Mouse (Mus musculus): ENCODE results near the gene Polr3e. TPM values are rescaled to one million over a fixed set of nuclear protein-coding genes. Genes with fewer than 3 reads are reported as not detected.

Gene Polr3e
- total and polyA plus RNA-seq, 3 experiments: 39.1 to 50.1 TPM; not detected in 1

DNA sequence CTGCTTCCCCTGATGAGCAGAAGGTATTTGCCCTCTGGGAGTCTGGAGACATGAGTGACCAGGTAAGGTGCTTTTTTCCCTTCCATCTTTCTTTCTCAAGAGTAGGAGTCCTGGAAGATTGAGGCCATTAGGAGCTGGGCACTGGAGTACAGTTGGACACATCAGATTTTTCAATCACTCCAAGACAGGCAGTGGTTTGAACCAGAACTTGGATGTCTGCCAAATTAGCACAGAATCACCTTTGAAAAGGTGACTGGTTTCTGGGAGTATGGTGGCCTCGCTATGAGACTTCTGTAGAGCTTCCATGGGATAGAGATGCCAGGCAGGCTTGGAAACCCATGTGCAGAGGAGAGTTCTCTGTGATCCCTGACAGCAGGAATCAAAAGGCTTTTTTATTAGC, 25.0 kb downstream of the Polr3e start:
- H3K36me3 ChIP-seq (ENCODE audit: control insufficient read depth in 1 of 2, insufficient read depth in 2 of 2, low read length in 2 of 2): peaks cover 0 to 16% of the 10 kb centered on the region in 2 experiments; a peak in 2 of 4 replicates
- TF ChIP-seq MEF2A (IDR thresholded peaks at IDR 0.05; ENCODE audit: extremely low read depth, insufficient replicate concordance, low read depth, low read length, poor library complexity, severe bottlenecking): no peak
- TF ChIP-seq TAL1 (IDR thresholded peaks at IDR 0.05; ENCODE audit: low read length): no peak
- TF ChIP-seq CHD2 (IDR thresholded peaks at IDR 0.05; ENCODE audit: low read length): no peak
- TF ChIP-seq KAT2A (conservative IDR thresholded peaks at IDR 0.05; ENCODE audit: low read depth, low read length): no peak
- no peak for TF ChIP-seq MYB (IDR thresholded peaks at IDR 0.05; ENCODE audit: low read depth, low read length)
- no peak for TF ChIP-seq JUND (IDR thresholded peaks at IDR 0.05; ENCODE audit: low read depth, low read length)
- TF ChIP-seq CHD1 (IDR thresholded peaks at IDR 0.05; ENCODE audit: low read depth, low read length): no peak
- no peak for TF ChIP-seq ETS1 (IDR thresholded peaks at IDR 0.05; ENCODE audit: low read depth, low read length)
- no peak for TF ChIP-seq ZC3H11A (IDR thresholded peaks at IDR 0.05; ENCODE audit: low read depth, low read length)
- TF ChIP-seq TCF12 (IDR thresholded peaks at IDR 0.05; ENCODE audit: low read depth, low read length): no peak
- TF ChIP-seq BHLHE40 (IDR thresholded peaks at IDR 0.05; ENCODE audit: borderline replicate concordance, low read depth, low read length): no peak
- no peak for TF ChIP-seq MYC (IDR thresholded peaks at IDR 0.05; ENCODE audit: low read depth, low read length)
- TF ChIP-seq POLR2AphosphoS2 (IDR thresholded peaks at IDR 0.05; ENCODE audit: low read length): no peak
- TF ChIP-seq HCFC1 (IDR thresholded peaks at IDR 0.05; ENCODE audit: low read depth, low read length): no peak
- no peak for TF ChIP-seq E2F4 (IDR thresholded peaks at IDR 0.05; ENCODE audit: borderline replicate concordance, low read depth, low read length)
- H3K27ac ChIP-seq (ENCODE audit: control insufficient read depth, low read depth, low read length): no peak overlapping the region
- H3K4me3 ChIP-seq (ENCODE audit: control insufficient read depth in 1 of 2, insufficient read depth in 1 of 2, low read depth in 2 of 2, low read length in 2 of 2): no peak overlapping the region
- DNase-seq (ENCODE audit: low read depth, low spot score): no peak
- no peak overlapping the region for H3K9ac ChIP-seq (ENCODE audit: control insufficient read depth, low read depth, low read length, poor library complexity, severe bottlenecking)
- H3K9me3 ChIP-seq (replicated peaks; ENCODE audit: insufficient read depth, low read length): no peaks in the 10 kb centered on the region
- no peaks in the 10 kb centered on the region for H3K4me1 ChIP-seq (ENCODE audit: control insufficient read depth in 1 of 2, insufficient read depth in 2 of 2, low read length in 2 of 2)
- H3K27me3 ChIP-seq (ENCODE audit: control insufficient read depth in 1 of 2, insufficient read depth in 2 of 2, low read length in 2 of 2): no peaks in the 10 kb centered on the region
- no peaks in the 10 kb centered on the region for H3K79me2 ChIP-seq (ENCODE audit: control insufficient read depth, insufficient read depth, low read length, poor library complexity)

DNA sequence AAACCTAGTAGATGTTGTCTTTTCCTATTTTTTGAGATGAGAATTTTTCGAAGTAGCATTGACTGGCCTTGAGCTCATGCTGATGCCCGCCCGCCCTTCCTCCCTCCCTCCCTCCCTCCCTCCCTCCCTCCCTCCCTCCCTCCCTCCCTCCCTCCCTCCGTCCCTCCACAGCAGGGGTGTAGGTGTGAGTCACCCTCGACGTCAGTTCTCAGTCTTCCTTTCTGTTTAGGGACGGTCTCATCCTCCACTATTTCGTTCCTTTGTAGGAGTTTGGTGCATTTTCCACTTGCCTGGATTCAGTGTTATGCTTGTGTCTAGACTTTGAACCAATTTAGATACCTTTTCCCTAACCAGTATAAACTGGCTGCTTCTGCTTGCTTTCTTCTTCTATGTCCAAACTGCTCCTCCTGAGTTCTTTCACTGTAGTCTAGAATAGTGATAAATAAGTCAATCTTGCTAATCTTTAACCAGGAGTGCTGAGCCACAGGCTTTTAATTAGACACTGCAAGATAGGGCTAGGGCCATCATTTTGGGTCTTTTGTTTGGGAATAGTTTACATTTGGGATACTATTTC, 26.5 kb downstream of the Polr3e start:
- Histone ChIP-seq H3K9ac (ENCODE audit: control insufficient read depth, low read depth, low read length, poor library complexity, severe bottlenecking) (no peak overlapping the region), H3K27ac (ENCODE audit: control insufficient read depth, low read depth, low read length) (no peak overlapping the region), H3K9me3 (replicated peaks; ENCODE audit: insufficient read depth, low read length) (no peaks in the 10 kb centered on the region), H3K4me1 (ENCODE audit: control insufficient read depth in 1 of 2, insufficient read depth in 2 of 2, low read length in 2 of 2) (no peaks in the 10 kb centered on the region), H3K27me3 (ENCODE audit: control insufficient read depth in 1 of 2, insufficient read depth in 2 of 2, low read length in 2 of 2) (no peaks in the 10 kb centered on the region), H3K4me3 (ENCODE audit: control insufficient read depth in 1 of 2, insufficient read depth in 1 of 2, low read depth in 2 of 2, low read length in 2 of 2) (no peak overlapping the region), H3K36me3 (ENCODE audit: control insufficient read depth in 1 of 2, insufficient read depth in 2 of 2, low read length in 2 of 2) (peaks cover 0 to 13% of the 10 kb centered on the region in 2 experiments; a peak in 2 of 4 replicates), H3K79me2 (ENCODE audit: control insufficient read depth, insufficient read depth, low read length, poor library complexity) (no peaks in the 10 kb centered on the region)
- no peak for DNase-seq (ENCODE audit: low read depth, low spot score)
- TF ChIP-seq TCF12 (IDR thresholded peaks at IDR 0.05; ENCODE audit: low read depth, low read length): no peak
- no peak for TF ChIP-seq ZC3H11A (IDR thresholded peaks at IDR 0.05; ENCODE audit: low read depth, low read length)
- TF ChIP-seq NRF1 (IDR thresholded peaks at IDR 0.05; ENCODE audit: insufficient read depth, low read depth, low read length, poor library complexity, severe bottlenecking): no peak
- no peak for TF ChIP-seq EP300 (IDR thresholded peaks at IDR 0.05; ENCODE audit: low read depth in 1 of 2, low read length in 2 of 2)
- TF ChIP-seq MYC (IDR thresholded peaks at IDR 0.05; ENCODE audit: low read depth, low read length): no peak
- no peak for TF ChIP-seq CHD1 (IDR thresholded peaks at IDR 0.05; ENCODE audit: low read depth, low read length)
- TF ChIP-seq ZKSCAN1 (IDR thresholded peaks at IDR 0.05; ENCODE audit: low read depth, low read length): no peak
- no peak for TF ChIP-seq GABPA (IDR thresholded peaks at IDR 0.05; ENCODE audit: low read depth, low read length)
- TF ChIP-seq POLR2AphosphoS2 (IDR thresholded peaks at IDR 0.05; ENCODE audit: low read length): no peak
- TF ChIP-seq MAX (IDR thresholded peaks at IDR 0.05; ENCODE audit: low read length): no peak
- TF ChIP-seq TBP (IDR thresholded peaks at IDR 0.05; ENCODE audit: low read depth, low read length): no peak
- no peak for TF ChIP-seq RCOR1 (IDR thresholded peaks at IDR 0.05; ENCODE audit: low read depth, low read length)
- no peak for TF ChIP-seq ZNF384 (IDR thresholded peaks at IDR 0.05; ENCODE audit: low read depth, low read length)
- TF ChIP-seq ZMIZ1 (IDR thresholded peaks at IDR 0.05; ENCODE audit: low read depth, low read length): no peak
- no peak for TF ChIP-seq JUND (IDR thresholded peaks at IDR 0.05; ENCODE audit: low read depth, low read length)
- no peak for TF ChIP-seq CTCF (IDR thresholded peaks at IDR 0.05 in 2 of 3, conservative IDR thresholded peaks at IDR 0.05 in 1 of 3; ENCODE audit: control insufficient read depth in 1 of 3, insufficient read depth in 1 of 3, low read depth in 2 of 3, low read length in 3 of 3, poor library complexity in 1 of 3, severe bottlenecking in 1 of 3)
- TF ChIP-seq KAT2A (conservative IDR thresholded peaks at IDR 0.05; ENCODE audit: low read depth, low read length): no peak
- TF ChIP-seq MXI1 (IDR thresholded peaks at IDR 0.05; ENCODE audit: low read depth, low read length): no peak
- no peak for TF ChIP-seq USF1 (IDR thresholded peaks at IDR 0.05; ENCODE audit: low read depth, low read length)

All from MEL (cell line).